Mouse (Mus musculus) CH12.LX (cell line): ENCODE results near the gene Sgms1. TPM values are rescaled to one million over a fixed set of nuclear protein-coding genes. Genes with fewer than 3 reads are reported as not detected.

Source experiments
- DNase-seq: peaks from one replicate; pipeline ENCODE4 v3.0.0-alpha.2; 2013; ENCODE audit errors: extremely low read depth
- H3K27ac ChIP-seq: 2 replicates; pipeline ENCODE4 v1.5.1; 2012; ENCODE audit warnings: low read depth, mild to moderate bottlenecking, control low read depth, moderate library complexity; ENCODE audit not compliant: insufficient read depth
- H3K27me3 ChIP-seq: replicated peaks from 2 replicates; pipeline ENCODE3; 2012; ENCODE audit warnings: inconsistent platforms
- H3K36me3 ChIP-seq, 2 experiments: replicated peaks in 1 of 2; 2 replicates each; pipeline versions ENCODE3 to v1.6.1; 2012; ENCODE audit warnings: inconsistent platforms in 1 of 2, low read length in 1 of 2, mild to moderate bottlenecking in 1 of 2, mixed read lengths in 1 of 2, moderate library complexity in 1 of 2; ENCODE audit not compliant: control insufficient read depth in 1 of 2, insufficient read depth in 1 of 2
- H3K4me1 ChIP-seq, 2 experiments: 2 replicates each; pipeline ENCODE4 v1.6.1; 2012; ENCODE audit warnings: inconsistent platforms in 1 of 2, moderate library complexity in 1 of 2; ENCODE audit not compliant: insufficient read depth in 2 of 2, control insufficient read depth in 1 of 2
- H3K4me2 ChIP-seq: 2 replicates; pipeline ENCODE4 v1.6.1; 2012; ENCODE audit warnings: low read depth, mild to moderate bottlenecking, control low read depth; ENCODE audit not compliant: poor library complexity, insufficient read depth, severe bottlenecking
- H3K4me3 ChIP-seq, 3 experiments: fragments of 150-350 bp in 1 of 3; sonication (generic) in 1 of 3; replicated peaks in 1 of 3; 2 replicates each; pipeline versions ENCODE3 to v1.5.1; 2011 to 2012; ENCODE audit warnings: low read depth in 2 of 3, low read length in 2 of 3, mild to moderate bottlenecking in 2 of 3, moderate library complexity in 2 of 3, control low read depth in 1 of 3, improper control_type of control experiment in 1 of 3, inconsistent platforms in 1 of 3, mixed read lengths in 1 of 3; ENCODE audit not compliant: poor library complexity in 1 of 3
- H3K79me2 ChIP-seq: replicated peaks from 2 replicates; pipeline ENCODE4 v1.6.1; 2012; ENCODE audit warnings: mild to moderate bottlenecking, moderate library complexity; ENCODE audit not compliant: control insufficient read depth, poor library complexity, insufficient read depth, severe bottlenecking; ENCODE audit errors: extremely low read depth
- H3K9ac ChIP-seq: 2 replicates; pipeline ENCODE4 v1.6.1; 2012; ENCODE audit warnings: low read depth, mild to moderate bottlenecking, control low read depth, moderate library complexity; ENCODE audit not compliant: insufficient read depth
- H3K9me3 ChIP-seq: replicated peaks from 2 replicates; pipeline ENCODE3; 2012; ENCODE audit warnings: low read length, inconsistent platforms, mixed read lengths
- CHD1 ChIP-seq: IDR thresholded peaks from 2 replicates; pipeline ENCODE4 v1.6.1; 2012; ENCODE audit warnings: low read depth, low read length, improper control_type of control experiment, inconsistent platforms
- CTCF ChIP-seq, 2 experiments: IDR thresholded peaks in 1 of 2; conservative IDR thresholded peaks in 1 of 2; 2 replicates each; pipeline ENCODE4 v1.5.1; 2011 to 2012; ENCODE audit warnings: low read depth in 2 of 2, low read length in 2 of 2, improper control_type of control experiment in 1 of 2, inconsistent platforms in 1 of 2, mild to moderate bottlenecking in 1 of 2, moderate library complexity in 1 of 2
- ELF1 ChIP-seq: IDR thresholded peaks from 2 replicates; pipeline ENCODE4 v1.6.1; 2014; ENCODE audit warnings: low read depth, mild to moderate bottlenecking, inconsistent platforms, low read length, improper control_type of control experiment
- EP300 ChIP-seq: IDR thresholded peaks from 2 replicates; pipeline ENCODE4 v1.6.1; 2011; ENCODE audit warnings: low read length, improper control_type of control experiment
- ETS1 ChIP-seq: conservative IDR thresholded peaks from 2 replicates; pipeline ENCODE4 v1.6.1; 2012; ENCODE audit warnings: low read depth, mild to moderate bottlenecking, inconsistent platforms, low read length, improper control_type of control experiment, moderate library complexity
- GABPA ChIP-seq: IDR thresholded peaks from 2 replicates; pipeline ENCODE4 v1.6.1; 2012; ENCODE audit warnings: low read depth, low read length, improper control_type of control experiment, inconsistent platforms; ENCODE audit not compliant: insufficient replicate concordance
- HCFC1 ChIP-seq: IDR thresholded peaks from 2 replicates; pipeline ENCODE4 v1.6.1; 2012; ENCODE audit warnings: low read depth, mild to moderate bottlenecking, inconsistent platforms, low read length, improper control_type of control experiment
- IRF4 ChIP-seq: IDR thresholded peaks from 2 replicates; pipeline ENCODE4 v1.6.1; 2014; ENCODE audit warnings: low read depth, mild to moderate bottlenecking, inconsistent platforms, low read length, improper control_type of control experiment
- JUN ChIP-seq: IDR thresholded peaks from 2 replicates; pipeline ENCODE4 v1.6.1; 2011; ENCODE audit warnings: low read depth, mild to moderate bottlenecking, low read length, improper control_type of control experiment, moderate library complexity; ENCODE audit not compliant: insufficient read depth
- JUND ChIP-seq: conservative IDR thresholded peaks from 2 replicates; pipeline ENCODE4 v1.6.1; 2011; ENCODE audit warnings: low read depth, low read length, improper control_type of control experiment
- KAT2A ChIP-seq: IDR thresholded peaks from 2 replicates; pipeline ENCODE4 v1.6.1; 2012; ENCODE audit warnings: low read length, improper control_type of control experiment, inconsistent platforms; ENCODE audit not compliant: insufficient replicate concordance
- MAFK ChIP-seq: IDR thresholded peaks from 2 replicates; pipeline ENCODE4 v1.6.1; 2011; ENCODE audit warnings: low read length, improper control_type of control experiment; ENCODE audit not compliant: insufficient replicate concordance
- MAX ChIP-seq: IDR thresholded peaks from 2 replicates; pipeline ENCODE4 v1.6.1; 2011; ENCODE audit warnings: low read length, improper control_type of control experiment
- MEF2A ChIP-seq: IDR thresholded peaks from 2 replicates; pipeline ENCODE4 v1.6.1; 2014; ENCODE audit warnings: low read depth, mild to moderate bottlenecking, inconsistent platforms, low read length, improper control_type of control experiment, borderline replicate concordance
- MYC ChIP-seq: IDR thresholded peaks from 2 replicates; pipeline ENCODE4 v1.6.1; 2011; ENCODE audit warnings: low read depth, mild to moderate bottlenecking, improper control_type of control experiment, low read length
- NRF1 ChIP-seq: IDR thresholded peaks from 2 replicates; pipeline ENCODE4 v1.6.1; 2014; ENCODE audit warnings: low read depth, mild to moderate bottlenecking, inconsistent platforms, low read length, improper control_type of control experiment, moderate library complexity
- PAX5 ChIP-seq: IDR thresholded peaks from 2 replicates; pipeline ENCODE4 v1.6.1; 2012; ENCODE audit warnings: low read length, inconsistent platforms, mixed read lengths
- POLR2AphosphoS2 ChIP-seq: IDR thresholded peaks from 2 replicates; pipeline ENCODE4 v1.6.1; 2011; ENCODE audit warnings: low read depth, low read length, improper control_type of control experiment
- RCOR1 ChIP-seq: conservative IDR thresholded peaks from 2 replicates; pipeline ENCODE4 v1.6.1; 2012; ENCODE audit warnings: low read depth, mild to moderate bottlenecking, inconsistent platforms, low read length, improper control_type of control experiment
- SIN3A ChIP-seq: IDR thresholded peaks from 2 replicates; pipeline ENCODE4 v1.6.1; 2012; ENCODE audit warnings: low read length, improper control_type of control experiment, inconsistent platforms
- SMC3 ChIP-seq: IDR thresholded peaks from 2 replicates; pipeline ENCODE4 v1.6.1; 2011; ENCODE audit warnings: low read depth, low read length, improper control_type of control experiment
- TBP ChIP-seq: conservative IDR thresholded peaks from 2 replicates; pipeline ENCODE4 v1.6.1; 2011; ENCODE audit warnings: low read depth, low read length, improper control_type of control experiment
- UBTF ChIP-seq: IDR thresholded peaks from 2 replicates; pipeline ENCODE4 v1.6.1; 2012; ENCODE audit warnings: low read depth, mild to moderate bottlenecking, inconsistent platforms, low read length, improper control_type of control experiment, moderate library complexity
- USF1 ChIP-seq: IDR thresholded peaks from 2 replicates; pipeline ENCODE4 v1.6.1; 2014; ENCODE audit warnings: low read depth, mild to moderate bottlenecking, inconsistent platforms, low read length, improper control_type of control experiment
- ZC3H11A ChIP-seq: IDR thresholded peaks from 2 replicates; pipeline ENCODE4 v1.6.1; 2012; ENCODE audit warnings: low read depth, mild to moderate bottlenecking, inconsistent platforms, low read length, improper control_type of control experiment
- ZMIZ1 ChIP-seq: IDR thresholded peaks from 2 replicates; pipeline ENCODE4 v1.6.1; 2012; ENCODE audit warnings: low read depth, mild to moderate bottlenecking, inconsistent platforms, low read length, improper control_type of control experiment
- ZNF384 ChIP-seq: IDR thresholded peaks from 2 replicates; pipeline ENCODE4 v1.6.1; 2012; ENCODE audit warnings: low read depth, low read length, improper control_type of control experiment, inconsistent platforms
- dilution Hi-C: fragments of 300-500 bp; cut with MboI; formaldehyde crosslinking; loops from 2 replicates; pipeline ENCODE4 v1.14.3; 2020; ENCODE audit warnings: low sequenced_read_pairs; ENCODE audit not compliant: extremely low pct_unique_long_range_greater_than_20kb, extremely low pct_ligation_motif_present
- in situ Hi-C: fragments of 300-500 bp; cut with MboI; formaldehyde crosslinking; loops from 3 replicates; pipeline ENCODE4 v1.14.3; 2019; ENCODE audit warnings: low sequenced_read_pairs, low pct_ligation_motif_present, low pct_unique_long_range_greater_than_20kb, mixed read lengths
- polyA plus RNA-seq: library from polyadenylated mRNA; unstranded; fragments of >175 nt; gene quantifications from 2 replicates; pipeline ENCODE4 v1.2.1, GENCODE M21; 2012; ENCODE audit warnings: low read depth; ENCODE audit not compliant: insufficient read length
- total RNA-seq, 2 experiments: library from RNA; depleted of rRNA; stranded (reverse); fragments of 300-350 nt in 1 of 2; fragments of >200 nt in 1 of 2; gene quantifications; 2 replicates each; pipeline ENCODE4 v1.2.3; 2012 to 2014

Sgms1 gene
- total and polyA plus RNA-seq, 3 experiments, result 1.4 to 1.8 (median 1.8) TPM

DNA sequence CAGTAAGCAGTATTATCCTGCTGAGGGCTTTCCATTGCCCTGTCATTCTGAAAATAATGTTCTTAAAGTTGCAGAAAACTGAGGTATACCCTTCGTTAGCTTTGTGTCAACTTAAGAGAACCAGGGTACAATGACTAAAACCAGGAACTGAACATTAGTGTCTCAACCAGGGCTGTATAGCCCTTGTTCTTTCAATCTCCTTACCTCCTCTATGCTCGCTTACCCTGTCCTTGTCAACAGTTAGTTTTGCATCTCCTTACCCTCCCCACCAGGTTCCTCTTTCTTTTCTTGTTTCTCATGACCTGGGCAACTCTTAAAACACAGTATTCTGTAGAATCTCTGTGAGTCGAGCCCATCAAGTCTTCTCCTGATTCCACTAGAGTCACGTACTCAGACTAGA, 206.5 kb downstream of the Sgms1 start:
- H3K9ac ChIP-seq, result no peak overlapping the region
- no peaks in the 10 kb centered on the region for H3K36me3 ChIP-seq
- H3K4me2 ChIP-seq, result peak overlapping the region; percentile 24
- H3K4me1 ChIP-seq, result peaks cover 15 to 72% of the 10 kb centered on the region in 2 experiments
- H3K27ac ChIP-seq, result no peak overlapping the region
- in situ Hi-C loops (loop anchor here (10.0 kb wide), 1 partner anchor 142 kb away; no protein-coding TSS in a partner anchor), dilution Hi-C loops (no loop called here)
- peak; percentile 52 for DNase-seq
- no peaks in the 10 kb centered on the region for H3K79me2 ChIP-seq
- H3K4me3 ChIP-seq, result no peak overlapping the region
- no peaks in the 10 kb centered on the region for H3K27me3 ChIP-seq
- no peaks in the 10 kb centered on the region for H3K9me3 ChIP-seq
- TF ChIP-seq NRF1 (no peak), MYC (no peak), ZC3H11A (no peak), MAX (no peak), UBTF (no peak), CTCF (conservative IDR thresholded peaks at IDR 0.05 in 1 of 2, IDR thresholded peaks at IDR 0.05 in 1 of 2; ENCODE audit: low read depth in 2 of 2, low read length in 2 of 2) (no peak), PAX5 (no peak), ZNF384 (no peak), ELF1 (no peak), MAFK (no peak), ZMIZ1 (no peak), HCFC1 (no peak), SMC3 (no peak), SIN3A (no peak), IRF4 (peak; percentile 87), GABPA (no peak), TBP (no peak), ETS1 (peak; percentile 31; the same call in 1 of the 2 replicates), CHD1 (no peak), KAT2A (no peak), POLR2AphosphoS2 (no peak), RCOR1 (no peak), JUN (peak; percentile 57; the same call in 1 of the 2 replicates), EP300 (peak; percentile 75; the same call in 1 of the 2 replicates), USF1 (no peak), JUND (peak; percentile 76), MEF2A (0 out of 2 replicates have a peak, but pooled peaks have one; percentile 23)
